Mouse (Mus musculus): ENCODE measurements around the gene Cyth1. TPM values are rescaled to one million over a fixed set of nuclear protein-coding genes. Genes with fewer than 3 reads are reported as not detected.

The Cyth1 gene
- polyA plus RNA-seq, 1 experiment from 2014 or later = 24.9 TPM

DNA sequence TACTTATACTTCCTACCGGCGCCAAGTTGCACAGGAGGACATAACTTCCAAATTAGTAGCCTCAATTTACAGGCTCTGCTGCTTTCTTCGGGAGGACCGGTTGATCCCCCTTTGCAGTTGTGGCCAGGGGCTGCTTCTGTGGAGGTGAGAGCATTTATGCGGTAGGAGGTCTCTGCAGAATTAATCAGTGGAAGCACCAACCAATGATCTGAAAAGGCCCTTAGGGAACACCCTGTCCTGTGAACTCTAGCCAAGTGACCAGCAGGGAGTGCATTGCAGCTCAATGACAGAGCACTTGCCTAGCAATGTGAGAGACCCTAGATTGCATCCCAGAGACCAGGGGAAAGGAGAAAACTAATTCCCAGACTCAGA lies 606 bp upstream of the Cyth1 start:
- 3% methylated on average over 5 of the region's 5 CpGs for WGBS
- Histone ChIP-seq H3K4me1 (replicated peaks) (peaks cover 26% of the 10 kb centered on the region), H3K36me3 (no peaks in the 10 kb centered on the region), H3K4me3 (peak overlapping the region; percentile 79), H3K9ac (no peak overlapping the region), H3K27me3 (no peaks in the 10 kb centered on the region), H3K27ac (replicated peaks) (peak overlapping the region; percentile 68), H3K9me3 (no peaks in the 10 kb centered on the region), H3K4me2 (peak overlapping the region; percentile 91)
- ATAC-seq (ENCODE audit: low FRiP score, low read depth) = peak; percentile 13; the same call in 1 of the 2 replicates

DNA sequence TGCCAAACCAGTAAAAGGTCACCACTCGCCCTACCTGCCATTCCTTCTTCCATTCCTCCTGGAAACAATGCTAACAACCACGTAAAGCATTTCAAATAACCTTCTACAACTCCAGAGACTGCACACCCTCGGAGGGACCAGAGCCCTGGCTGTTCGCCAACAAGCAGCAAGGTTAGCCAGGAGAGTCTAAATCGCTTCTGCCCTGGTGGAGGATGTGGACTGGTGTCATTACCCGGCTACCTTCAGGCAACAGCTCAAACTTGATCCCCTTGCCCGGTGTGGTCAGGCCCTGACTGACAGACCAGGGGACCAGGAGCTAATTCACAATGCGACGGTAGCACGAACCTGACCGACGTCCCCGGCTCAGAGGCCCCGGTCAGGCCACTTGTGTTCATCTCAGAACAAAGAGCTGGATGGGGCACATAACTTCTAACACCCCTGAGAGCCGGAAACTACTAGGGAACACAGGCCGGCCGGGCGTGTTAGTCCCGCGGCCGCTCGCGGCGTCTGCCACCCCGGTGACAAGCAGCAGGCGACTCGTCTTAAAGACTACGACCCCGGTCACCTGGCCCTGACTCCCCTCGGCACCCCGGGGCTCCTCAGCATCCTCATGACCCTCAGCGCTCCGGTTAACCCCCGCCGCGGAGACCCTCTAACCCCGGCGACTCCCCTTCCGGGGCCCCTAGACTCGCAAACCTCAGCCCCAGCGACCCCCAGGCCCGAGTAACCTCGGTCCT lies 865 bp downstream of the Cyth1 start:
- no peaks in the 10 kb centered on the region for H3K36me3 ChIP-seq
- H3K4me3 ChIP-seq = peak overlapping the region; percentile 79
- peaks cover 22% of the 10 kb centered on the region for H3K4me1 ChIP-seq (replicated peaks)
- H3K27ac ChIP-seq (replicated peaks) = peak overlapping the region; percentile 70
- peak overlapping the region; percentile 83 for H3K9ac ChIP-seq
- WGBS = 2% methylated on average over 43 of the region's 43 CpGs
- ATAC-seq (ENCODE audit: low FRiP score, low read depth) = peak; percentile 1; the same call in 1 of the 2 replicates
- peak overlapping the region; percentile 91 for H3K4me2 ChIP-seq
- H3K9me3 ChIP-seq = no peaks in the 10 kb centered on the region
- H3K27me3 ChIP-seq = no peaks in the 10 kb centered on the region

DNA sequence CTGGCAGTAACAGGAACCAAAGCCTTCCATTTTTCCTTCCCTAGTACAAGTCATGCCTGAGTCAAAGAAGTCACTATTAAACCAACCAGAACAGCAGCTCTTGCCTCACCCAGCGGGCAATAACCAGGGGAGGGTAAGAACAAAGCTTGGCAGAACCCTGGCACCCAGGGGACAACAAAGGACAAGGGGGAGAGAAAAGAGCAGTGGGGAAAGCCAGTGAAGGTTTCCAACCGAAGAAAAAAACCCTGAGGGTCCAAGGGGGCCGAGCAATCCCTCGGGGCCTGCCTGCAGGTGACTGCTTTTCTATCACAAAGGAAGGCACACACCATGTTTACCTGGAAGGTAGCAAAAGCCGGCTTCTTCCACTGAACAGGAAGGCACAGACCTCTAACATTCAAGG lies 1.7 kb downstream of the Cyth1 start:
- no peaks in the 10 kb centered on the region for H3K9me3 ChIP-seq
- peak overlapping the region; percentile 83; the same call in 1 of the 2 replicates for H3K9ac ChIP-seq
- no peaks in the 10 kb centered on the region for H3K36me3 ChIP-seq
- peak overlapping the region; percentile 91 for H3K4me2 ChIP-seq
- 51% methylated on average over 5 of the region's 5 CpGs for WGBS
- ATAC-seq (ENCODE audit: low FRiP score, low read depth) = no peak
- peak overlapping the region; percentile 79 for H3K4me3 ChIP-seq
- H3K27me3 ChIP-seq = no peaks in the 10 kb centered on the region
- H3K4me1 ChIP-seq (replicated peaks) = peaks cover 28% of the 10 kb centered on the region
- H3K27ac ChIP-seq (replicated peaks) = no peak overlapping the region

DNA sequence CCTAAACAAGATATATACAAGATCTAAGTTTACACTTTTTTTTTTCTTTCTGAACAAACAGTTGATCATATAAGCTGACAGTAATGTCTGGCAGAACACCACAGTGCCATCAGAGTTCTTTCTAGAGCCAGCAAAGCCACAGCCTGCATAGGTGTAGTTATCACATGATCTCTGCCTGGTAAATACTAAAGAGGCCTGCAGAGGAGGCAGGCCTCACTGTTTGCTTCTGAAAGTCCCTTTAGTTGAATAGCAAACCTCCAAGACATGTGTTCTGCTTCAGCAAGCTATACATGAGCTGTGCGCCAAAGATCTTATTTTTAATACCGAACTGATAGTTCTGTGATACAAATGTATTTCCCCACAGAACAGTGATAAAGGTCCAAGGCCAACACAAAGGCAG lies 3.3 kb downstream of the Cyth1 start:
- ATAC-seq (ENCODE audit: low FRiP score, low read depth) = no peak
- Histone ChIP-seq H3K4me2 (no peak overlapping the region), H3K36me3 (no peaks in the 10 kb centered on the region), H3K27me3 (no peaks in the 10 kb centered on the region), H3K9me3 (no peaks in the 10 kb centered on the region), H3K9ac (no peak overlapping the region), H3K27ac (replicated peaks) (no peak overlapping the region), H3K4me1 (replicated peaks) (peaks cover 36% of the 10 kb centered on the region), H3K4me3 (no peak overlapping the region)
- 95% methylated on average over 2 of the region's 2 CpGs for WGBS

DNA sequence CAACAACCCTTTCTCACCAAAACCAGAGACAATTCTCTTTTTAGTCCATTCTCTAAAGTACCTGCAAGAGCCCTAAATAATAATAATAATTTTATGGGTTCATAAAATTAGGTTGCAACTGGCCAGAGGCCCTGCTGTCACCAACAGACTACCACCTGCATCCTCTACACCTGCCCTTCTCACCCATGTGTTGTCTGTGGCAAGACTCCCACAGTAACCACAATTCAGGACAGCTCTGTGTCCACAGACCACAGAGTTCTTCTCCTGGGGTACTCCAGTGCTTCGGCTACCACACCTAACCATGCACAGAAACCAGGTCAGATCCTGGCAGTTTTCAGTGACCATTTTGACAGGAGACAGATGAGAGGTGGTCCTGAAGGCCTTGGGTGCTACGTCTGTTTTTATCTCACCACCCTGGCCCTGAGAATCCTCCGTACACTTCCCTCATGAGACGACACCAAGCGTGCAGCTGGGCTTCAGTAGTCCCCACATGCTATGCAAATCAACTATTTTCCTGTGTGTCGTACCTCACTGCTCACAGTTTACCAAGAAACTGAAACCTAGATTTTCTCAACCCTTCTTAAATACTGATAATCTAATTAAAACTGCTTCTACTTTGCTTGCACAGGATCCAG lies 4.6 kb downstream of the Cyth1 start:
- Histone ChIP-seq H3K9me3 (no peaks in the 10 kb centered on the region), H3K36me3 (no peaks in the 10 kb centered on the region), H3K4me1 (replicated peaks) (peaks cover 44% of the 10 kb centered on the region), H3K4me3 (no peak overlapping the region), H3K4me2 (no peak overlapping the region), H3K27me3 (no peaks in the 10 kb centered on the region), H3K9ac (no peak overlapping the region), H3K27ac (replicated peaks) (no peak overlapping the region)
- ATAC-seq (ENCODE audit: low FRiP score, low read depth) = no peak
- WGBS = 89% methylated on average over 6 of the region's 6 CpGs

DNA sequence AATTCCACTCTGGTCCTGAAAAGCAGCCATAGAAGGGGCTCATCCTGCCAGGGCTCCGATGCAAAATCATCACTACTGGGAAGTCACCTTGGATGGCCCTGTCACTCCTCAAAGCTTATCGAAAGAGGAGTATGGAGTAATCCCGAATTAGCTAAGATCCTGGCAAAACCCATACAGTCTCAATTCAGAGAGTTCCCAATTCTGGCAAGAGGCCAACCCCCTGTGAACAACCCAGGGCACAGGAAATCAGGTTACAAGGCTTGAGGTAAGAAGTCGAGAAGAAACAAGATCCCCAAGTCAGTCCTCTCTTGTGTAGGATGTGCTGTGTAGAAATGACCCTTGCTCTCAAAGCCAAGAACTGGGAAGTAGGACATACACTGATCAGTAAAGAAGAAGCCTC lies 5.9 kb downstream of the Cyth1 start:
- Histone ChIP-seq H3K4me1 (replicated peaks) (peaks cover 40% of the 10 kb centered on the region), H3K9ac (no peak overlapping the region), H3K27me3 (no peaks in the 10 kb centered on the region), H3K36me3 (no peaks in the 10 kb centered on the region), H3K4me3 (no peak overlapping the region), H3K27ac (replicated peaks) (no peak overlapping the region), H3K4me2 (no peak overlapping the region), H3K9me3 (no peaks in the 10 kb centered on the region)
- 67% methylated on average over 4 of the region's 4 CpGs for WGBS
- no peak for ATAC-seq (ENCODE audit: low FRiP score, low read depth)

DNA sequence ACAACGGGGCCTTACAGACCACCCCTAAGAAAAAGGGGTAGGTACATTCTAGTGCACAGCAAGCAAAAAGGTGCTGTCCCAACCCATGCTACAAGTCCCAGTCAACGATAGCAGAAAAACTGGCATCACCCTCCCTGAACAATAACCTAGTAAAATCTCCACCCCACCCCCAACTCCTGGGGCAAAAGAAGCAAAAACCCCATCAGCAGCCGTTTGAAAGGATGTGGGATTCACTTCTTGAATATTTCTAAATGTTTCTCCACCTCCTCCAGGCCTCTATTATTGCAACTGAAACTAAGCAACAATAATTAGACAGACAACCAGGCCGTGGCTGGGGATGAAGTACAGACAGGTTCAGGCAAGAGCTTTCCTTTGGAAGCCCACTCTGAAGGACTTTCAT lies 8.0 kb downstream of the Cyth1 start:
- WGBS = 81% methylated on average over 4 of the region's 4 CpGs
- H3K4me3 ChIP-seq = no peak overlapping the region
- no peaks in the 10 kb centered on the region for H3K9me3 ChIP-seq
- no peak overlapping the region for H3K27ac ChIP-seq (replicated peaks)
- no peak overlapping the region for H3K9ac ChIP-seq
- ATAC-seq (ENCODE audit: low FRiP score, low read depth) = no peak
- H3K36me3 ChIP-seq = no peaks in the 10 kb centered on the region
- H3K4me1 ChIP-seq (replicated peaks) = peaks cover 27% of the 10 kb centered on the region
- H3K4me2 ChIP-seq = no peak overlapping the region
- no peaks in the 10 kb centered on the region for H3K27me3 ChIP-seq

DNA sequence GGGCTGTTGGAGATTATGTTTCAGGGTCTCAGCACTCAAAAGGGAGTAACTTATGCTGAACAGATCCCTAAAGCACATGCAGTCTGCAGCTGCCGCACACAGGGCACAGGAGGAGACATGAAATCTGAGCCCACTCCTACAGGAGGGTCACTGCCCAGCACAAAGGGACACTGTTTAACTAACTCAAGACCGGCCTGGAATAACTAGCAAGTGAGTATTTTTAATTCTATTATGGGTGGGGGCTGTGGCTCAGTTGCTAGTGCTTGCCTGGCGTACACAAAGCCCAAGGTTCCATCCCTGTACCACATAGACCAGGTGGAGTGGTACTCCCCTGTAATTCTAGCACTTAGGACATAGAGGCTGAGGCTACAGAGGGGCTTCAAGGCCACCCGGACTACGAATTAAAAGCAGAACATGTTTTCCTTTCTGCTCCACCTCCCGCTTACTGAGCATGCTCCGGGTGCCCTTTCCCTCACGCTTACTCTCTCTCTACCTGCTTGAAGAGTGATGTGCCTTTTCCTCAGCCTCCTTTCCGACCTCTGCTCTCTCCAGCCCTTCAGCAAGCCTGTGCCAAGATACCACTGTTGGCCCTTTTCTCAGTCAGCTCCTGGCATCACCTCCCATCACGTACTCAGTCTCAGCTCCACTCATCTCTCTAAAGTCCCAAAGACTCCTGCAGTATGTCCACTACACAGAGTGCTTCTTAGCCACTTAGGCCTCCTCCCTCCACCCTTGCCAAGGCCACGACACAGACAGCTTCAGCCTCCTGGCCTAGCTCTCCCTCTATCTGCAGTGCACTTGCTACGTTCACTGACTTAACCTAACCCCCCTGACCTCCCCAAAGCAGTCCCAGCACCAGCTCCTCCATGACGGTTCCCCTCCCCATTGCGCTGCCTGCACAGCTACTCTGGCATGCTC lies 8.9 kb downstream of the Cyth1 start:
- no peaks in the 10 kb centered on the region for H3K9me3 ChIP-seq
- no peak overlapping the region for H3K27ac ChIP-seq (replicated peaks)
- H3K36me3 ChIP-seq = no peaks in the 10 kb centered on the region

DNA sequence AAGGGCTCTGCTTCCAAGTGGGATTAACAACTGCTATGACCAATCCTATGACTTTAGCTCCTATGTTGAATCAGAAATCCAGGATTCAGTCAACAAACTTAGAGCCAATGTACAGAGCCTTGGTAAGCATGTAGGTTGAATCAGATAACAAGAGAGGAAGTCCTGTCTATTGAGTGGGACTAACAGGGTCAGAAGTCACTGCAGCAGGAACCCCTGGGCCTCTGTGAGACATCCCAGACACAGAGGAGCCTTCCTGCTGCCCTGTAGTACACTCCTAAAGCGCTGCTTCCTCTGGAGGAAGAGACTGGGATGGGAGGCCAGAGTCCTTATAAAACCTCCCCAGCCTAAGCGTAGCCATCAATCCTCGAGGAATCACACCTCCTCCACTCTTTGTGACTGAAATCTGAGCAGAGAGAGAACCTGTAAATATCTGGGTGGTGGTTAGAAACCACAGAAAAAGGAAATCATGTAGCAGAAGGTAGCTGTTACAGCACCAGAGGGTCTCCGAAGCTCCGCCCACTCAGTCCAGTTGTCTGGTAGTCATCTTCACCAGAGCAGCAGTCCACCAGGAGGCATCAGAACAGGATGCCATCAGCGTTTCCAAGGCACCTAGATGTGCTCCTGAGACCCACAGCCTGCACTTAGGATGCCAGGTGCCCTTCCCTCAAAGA lies 11.7 kb downstream of the Cyth1 start:
- peaks cover 26% of the 10 kb centered on the region for H3K4me1 ChIP-seq (replicated peaks)
- no peak overlapping the region for H3K4me2 ChIP-seq
- H3K27me3 ChIP-seq = no peaks in the 10 kb centered on the region
- H3K9me3 ChIP-seq = no peaks in the 10 kb centered on the region
- ATAC-seq (ENCODE audit: low FRiP score, low read depth) = no peak
- WGBS = 84% methylated on average over 6 of the region's 6 CpGs
- no peak overlapping the region for H3K9ac ChIP-seq
- no peak overlapping the region for H3K4me3 ChIP-seq
- no peak overlapping the region for H3K27ac ChIP-seq (replicated peaks)
- H3K36me3 ChIP-seq = no peaks in the 10 kb centered on the region

More for the DNA sequence above, 8.9 kb downstream of the Cyth1 start:
- WGBS = 59% methylated on average over 14 of the region's 14 CpGs
- Histone ChIP-seq H3K4me3 (no peak overlapping the region), H3K9ac (no peak overlapping the region), H3K4me1 (replicated peaks) (peaks cover 27% of the 10 kb centered on the region), H3K27me3 (no peaks in the 10 kb centered on the region), H3K4me2 (no peak overlapping the region)
- no peak for ATAC-seq (ENCODE audit: low FRiP score, low read depth)

DNA sequence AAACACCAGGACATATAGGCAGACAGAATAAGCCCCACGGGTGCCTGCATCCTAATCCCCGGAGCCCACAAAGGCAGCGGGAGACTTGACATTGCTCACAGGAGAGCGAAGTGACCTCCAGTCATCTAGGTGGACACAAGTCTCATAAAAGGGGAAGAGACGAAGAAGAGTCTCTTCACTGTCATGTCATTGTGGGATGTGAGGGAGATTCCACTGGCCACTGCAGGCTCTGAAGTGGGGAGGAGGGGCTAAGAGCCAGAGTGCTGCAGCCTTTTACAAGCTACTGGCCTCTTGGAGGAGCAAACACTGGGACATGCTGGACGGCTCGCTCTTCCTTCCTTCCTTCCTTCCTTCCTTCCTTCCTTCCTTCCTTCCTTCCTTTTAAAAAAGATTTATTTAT lies 13.5 kb downstream of the Cyth1 start:
- Histone ChIP-seq H3K9ac (no peak overlapping the region), H3K4me3 (no peak overlapping the region), H3K36me3 (no peaks in the 10 kb centered on the region), H3K27me3 (no peaks in the 10 kb centered on the region), H3K9me3 (no peaks in the 10 kb centered on the region), H3K4me2 (no peak overlapping the region), H3K27ac (replicated peaks) (no peak overlapping the region), H3K4me1 (replicated peaks) (peaks cover 16% of the 10 kb centered on the region)
- 79% methylated on average over 7 of the region's 7 CpGs for WGBS
- no peak for ATAC-seq (ENCODE audit: low FRiP score, low read depth)

DNA sequence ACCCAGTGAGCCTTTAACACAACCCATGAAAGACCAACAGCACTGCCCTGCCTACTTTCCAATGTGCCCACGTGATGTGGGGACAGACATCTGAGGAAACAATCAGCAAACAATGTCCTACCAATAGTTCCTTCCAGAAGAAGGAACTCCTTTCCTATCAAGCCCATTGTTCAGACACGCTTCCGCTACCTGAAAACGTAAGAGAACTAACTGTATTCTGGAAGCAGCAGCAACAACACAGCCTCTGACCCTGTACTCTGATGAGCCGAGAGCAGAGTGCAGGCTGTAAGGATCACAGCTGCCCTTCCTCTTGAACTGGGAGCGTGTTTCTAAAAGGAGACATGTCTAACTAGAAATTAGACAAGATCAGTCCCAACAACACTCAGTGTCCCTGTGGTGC lies 13.9 kb downstream of the Cyth1 start:
- H3K27ac ChIP-seq (replicated peaks) = no peak overlapping the region
- H3K4me2 ChIP-seq = no peak overlapping the region
- H3K36me3 ChIP-seq = no peaks in the 10 kb centered on the region
- H3K27me3 ChIP-seq = no peaks in the 10 kb centered on the region
- no peak for ATAC-seq (ENCODE audit: low FRiP score, low read depth)
- no peaks in the 10 kb centered on the region for H3K9me3 ChIP-seq
- H3K4me1 ChIP-seq (replicated peaks) = peaks cover 12% of the 10 kb centered on the region
- no peak overlapping the region for H3K4me3 ChIP-seq
- 80% methylated on average over 6 of the region's 6 CpGs for WGBS
- no peak overlapping the region for H3K9ac ChIP-seq
